Mouse (Mus musculus): ENCODE data around the gene Nynrin. TPM values are rescaled to one million over a fixed set of nuclear protein-coding genes. Genes with fewer than 3 reads are reported as not detected.

Nynrin gene
- polyA plus RNA-seq, 1 experiment from 2014 or later = 14.2 TPM

GRCm38 (mm10) chr14:55877469-55878315, 23.9 kb downstream of the Nynrin start:
- Histone ChIP-seq H3K27ac (ENCODE audit: low read length) (no peak overlapping the region), H3K9ac (replicated peaks; ENCODE audit: low read depth, low read length) (no peak overlapping the region), H3K9me3 (ENCODE audit: control insufficient read depth, low read depth, low read length) (no peaks in the 10 kb centered on the region), H3K27me3 (ENCODE audit: control insufficient read depth, insufficient read depth, low read length) (no peaks in the 10 kb centered on the region), H3K4me1 (ENCODE audit: control insufficient read depth, insufficient read depth, low read length) (peaks cover 12% of the 10 kb centered on the region; the same call in 1 of the 2 replicates), H3K4me2 (replicated peaks; ENCODE audit: low read depth, low read length) (peak overlapping the region; percentile 20; the same call in 1 of the 2 replicates), H3K36me3 (ENCODE audit: control insufficient read depth, insufficient read depth, low read length) (no peaks in the 10 kb centered on the region), H3K4me3 (ENCODE audit: low read depth, low read length) (no peak overlapping the region)
- ATAC-seq (ENCODE audit: insufficient number of reproducible peaks, insufficient read depth, low FRiP score, low read depth) = no peak
- WGBS = 12% methylated on average over 14 of the region's 14 CpGs

- no peaks in the 10 kb centered on the region for H3K36me3 ChIP-seq (ENCODE audit: control insufficient read depth, insufficient read depth, low read length)
- peak overlapping the region; percentile 20; the same call in 1 of the 2 replicates for H3K4me2 ChIP-seq (replicated peaks; ENCODE audit: low read depth, low read length)
- H3K4me1 ChIP-seq (ENCODE audit: control insufficient read depth, insufficient read depth, low read length) = peaks cover 10% of the 10 kb centered on the region; the same call in 1 of the 2 replicates
- H3K27me3 ChIP-seq (ENCODE audit: control insufficient read depth, insufficient read depth, low read length) = no peaks in the 10 kb centered on the region
- no peak overlapping the region for H3K4me3 ChIP-seq (ENCODE audit: low read depth, low read length)
- H3K9me3 ChIP-seq (ENCODE audit: control insufficient read depth, low read depth, low read length) = no peaks in the 10 kb centered on the region
- 26% methylated on average over 7 of the region's 7 CpGs for WGBS
- no peak for ATAC-seq (ENCODE audit: insufficient number of reproducible peaks, insufficient read depth, low FRiP score, low read depth)
- no peak overlapping the region for H3K9ac ChIP-seq (replicated peaks; ENCODE audit: low read depth, low read length)
- no peak overlapping the region for H3K27ac ChIP-seq (ENCODE audit: low read length)
Measured at GRCm38 (mm10) chr14:55878316-55878940, 24.6 kb downstream of the Nynrin start.

- WGBS = 31% methylated on average over 1 of the region's 1 CpGs
- no peaks in the 10 kb centered on the region for H3K9me3 ChIP-seq (ENCODE audit: control insufficient read depth, low read depth, low read length)
- H3K27ac ChIP-seq (ENCODE audit: low read length) = no peak overlapping the region
- no peaks in the 10 kb centered on the region for H3K27me3 ChIP-seq (ENCODE audit: control insufficient read depth, insufficient read depth, low read length)
- H3K9ac ChIP-seq (replicated peaks; ENCODE audit: low read depth, low read length) = no peak overlapping the region
- no peaks in the 10 kb centered on the region for H3K36me3 ChIP-seq (ENCODE audit: control insufficient read depth, insufficient read depth, low read length)
- H3K4me3 ChIP-seq (ENCODE audit: low read depth, low read length) = no peak overlapping the region
- no peak overlapping the region for H3K4me2 ChIP-seq (replicated peaks; ENCODE audit: low read depth, low read length)
- H3K4me1 ChIP-seq (ENCODE audit: control insufficient read depth, insufficient read depth, low read length) = peaks cover 20% of the 10 kb centered on the region
- ATAC-seq (ENCODE audit: insufficient number of reproducible peaks, insufficient read depth, low FRiP score, low read depth) = no peak
Measured at GRCm38 (mm10) chr14:55879623-55880022, 25.8 kb downstream of the Nynrin start.

- ATAC-seq (ENCODE audit: insufficient number of reproducible peaks, insufficient read depth, low FRiP score, low read depth) = no peak
- peaks cover 20% of the 10 kb centered on the region for H3K4me1 ChIP-seq (ENCODE audit: control insufficient read depth, insufficient read depth, low read length)
- WGBS = 76% methylated on average over 8 of the region's 8 CpGs
- H3K9me3 ChIP-seq (ENCODE audit: control insufficient read depth, low read depth, low read length) = no peaks in the 10 kb centered on the region
- H3K27ac ChIP-seq (ENCODE audit: low read length) = no peak overlapping the region
- no peak overlapping the region for H3K9ac ChIP-seq (replicated peaks; ENCODE audit: low read depth, low read length)
- H3K4me3 ChIP-seq (ENCODE audit: low read depth, low read length) = no peak overlapping the region
- no peaks in the 10 kb centered on the region for H3K36me3 ChIP-seq (ENCODE audit: control insufficient read depth, insufficient read depth, low read length)
- no peaks in the 10 kb centered on the region for H3K27me3 ChIP-seq (ENCODE audit: control insufficient read depth, insufficient read depth, low read length)
- H3K4me2 ChIP-seq (replicated peaks; ENCODE audit: low read depth, low read length) = no peak overlapping the region
Measured at GRCm38 (mm10) chr14:55880982-55881381, 27.2 kb downstream of the Nynrin start.

- Histone ChIP-seq H3K9me3 (ENCODE audit: control insufficient read depth, low read depth, low read length) (no peaks in the 10 kb centered on the region), H3K9ac (replicated peaks; ENCODE audit: low read depth, low read length) (no peak overlapping the region), H3K4me1 (ENCODE audit: control insufficient read depth, insufficient read depth, low read length) (peaks cover 32% of the 10 kb centered on the region), H3K27me3 (ENCODE audit: control insufficient read depth, insufficient read depth, low read length) (no peaks in the 10 kb centered on the region), H3K36me3 (ENCODE audit: control insufficient read depth, insufficient read depth, low read length) (peaks cover 10% of the 10 kb centered on the region; the same call in 1 of the 2 replicates), H3K27ac (ENCODE audit: low read length) (peak overlapping the region; percentile 63; the same call in 1 of the 2 replicates), H3K4me2 (replicated peaks; ENCODE audit: low read depth, low read length) (no peak overlapping the region), H3K4me3 (ENCODE audit: low read depth, low read length) (no peak overlapping the region)
- 37% methylated on average over 6 of the region's 6 CpGs for WGBS
- peak; percentile 30; the same call in 1 of the 2 replicates for ATAC-seq (ENCODE audit: insufficient number of reproducible peaks, insufficient read depth, low FRiP score, low read depth)
Measured at GRCm38 (mm10) chr14:55882171-55882641, 28.4 kb downstream of the Nynrin start.

GRCm38 (mm10) chr14:55883149-55883661, 29.4 kb downstream of the Nynrin start:
- no peak for ATAC-seq (ENCODE audit: insufficient number of reproducible peaks, insufficient read depth, low FRiP score, low read depth)
- Histone ChIP-seq H3K4me1 (ENCODE audit: control insufficient read depth, insufficient read depth, low read length) (peaks cover 26% of the 10 kb centered on the region), H3K27me3 (ENCODE audit: control insufficient read depth, insufficient read depth, low read length) (no peaks in the 10 kb centered on the region), H3K4me3 (ENCODE audit: low read depth, low read length) (no peak overlapping the region), H3K36me3 (ENCODE audit: control insufficient read depth, insufficient read depth, low read length) (peaks cover 20% of the 10 kb centered on the region), H3K4me2 (replicated peaks; ENCODE audit: low read depth, low read length) (no peak overlapping the region), H3K27ac (ENCODE audit: low read length) (peak overlapping the region; percentile 63; the same call in 1 of the 2 replicates), H3K9me3 (ENCODE audit: control insufficient read depth, low read depth, low read length) (no peaks in the 10 kb centered on the region), H3K9ac (replicated peaks; ENCODE audit: low read depth, low read length) (no peak overlapping the region)
- WGBS = 91% methylated on average over 13 of the region's 13 CpGs

GRCm38 (mm10) chr14:55883663-55884062, 29.9 kb downstream of the Nynrin start:
- no peak overlapping the region for H3K9ac ChIP-seq (replicated peaks; ENCODE audit: low read depth, low read length)
- WGBS = 88% methylated on average over 12 of the region's 12 CpGs
- ATAC-seq (ENCODE audit: insufficient number of reproducible peaks, insufficient read depth, low FRiP score, low read depth) = no peak
- peaks cover 24% of the 10 kb centered on the region for H3K36me3 ChIP-seq (ENCODE audit: control insufficient read depth, insufficient read depth, low read length)
- H3K4me3 ChIP-seq (ENCODE audit: low read depth, low read length) = no peak overlapping the region
- H3K4me1 ChIP-seq (ENCODE audit: control insufficient read depth, insufficient read depth, low read length) = peaks cover 26% of the 10 kb centered on the region
- H3K27me3 ChIP-seq (ENCODE audit: control insufficient read depth, insufficient read depth, low read length) = no peaks in the 10 kb centered on the region
- no peaks in the 10 kb centered on the region for H3K9me3 ChIP-seq (ENCODE audit: control insufficient read depth, low read depth, low read length)
- no peak overlapping the region for H3K4me2 ChIP-seq (replicated peaks; ENCODE audit: low read depth, low read length)
- peak overlapping the region; percentile 95 for H3K27ac ChIP-seq (ENCODE audit: low read length)

GRCm38 (mm10) chr14:55884166-55884565, 30.4 kb downstream of the Nynrin start, which contains the start of gene Cbln3:
TSS of gene Cbln3 (minus strand) at chr14:55884392.
- H3K4me2 ChIP-seq (replicated peaks; ENCODE audit: low read depth, low read length) = peak within 1 kb of the TSS; percentile 85
- 0 out of 2 replicates have a peak, but pooled peaks have one; percentile 3 for ATAC-seq (ENCODE audit: insufficient number of reproducible peaks, insufficient read depth, low FRiP score, low read depth)
- WGBS = 36% methylated on average over 4 of the region's 4 CpGs
- H3K27me3 ChIP-seq (ENCODE audit: control insufficient read depth, insufficient read depth, low read length) = no peaks in the 10 kb centered on the region
- peaks cover 26% of the 10 kb centered on the region for H3K4me1 ChIP-seq (ENCODE audit: control insufficient read depth, insufficient read depth, low read length)
- peaks cover 27% of the 10 kb centered on the region for H3K36me3 ChIP-seq (ENCODE audit: control insufficient read depth, insufficient read depth, low read length)
- no peaks in the 10 kb centered on the region for H3K9me3 ChIP-seq (ENCODE audit: control insufficient read depth, low read depth, low read length)
- peak within 1 kb of the TSS; percentile 62 for H3K9ac ChIP-seq (replicated peaks; ENCODE audit: low read depth, low read length)
- H3K4me3 ChIP-seq (ENCODE audit: low read depth, low read length) = peak within 1 kb of the TSS; percentile 65
- peak within 1 kb of the TSS; percentile 95 for H3K27ac ChIP-seq (ENCODE audit: low read length)

Measured in stomach, embryonic 14.5 days (tissue).